31 mouse cellular contexts compared by ENCODE assay signal in genomic region chr8:70460199-70460598, GRCm38 (mm10). TPM values are rescaled to one million over a fixed set of nuclear protein-coding genes. Genes with fewer than 3 reads are reported as not detected.
A peak's percentile ranks its signal among the peaks of the same experiment; 100 is the strongest.
DNase-seq lines count a peak whose midpoint lies in the region; ATAC-seq and TF ChIP-seq lines count a peak whose summit lies in the region.
"Had no signal": no experiment of that assay in that cellular context is flagged by ENCODE, and none has a peak within 500 bp of the region (broad histone marks: within the 10 kb centered on the region; RNA-seq: fewer than 3 reads in every experiment).

No protein-coding gene starts in this region.

- no peak overlapping the region for H3K9ac ChIP-seq in heart, embryonic 14.5 days (ENCODE audit: low read length)
- H3K9ac ChIP-seq in midbrain, embryonic 11.5 days (ENCODE audit: low read length): no peak overlapping the region
- H3K9ac ChIP-seq in midbrain, embryonic 14.5 days (replicated peaks; ENCODE audit: low read length): no peak overlapping the region
- H3K9ac ChIP-seq: embryonic facial prominence, embryonic 15.5 days; forebrain, embryonic 13.5 days; liver, embryonic 15.5 days; lung, embryonic 15.5 days; midbrain, embryonic 13.5 days; neural tube, embryonic 15.5 days had no signal

- no peak for TF ChIP-seq POLR2A in cerebellum, adult 2 months (IDR thresholded peaks at IDR 0.05; ENCODE audit: borderline replicate concordance, insufficient read depth, low read length)
- TF ChIP-seq POLR2A in kidney, adult 2 months (IDR thresholded peaks at IDR 0.05; ENCODE audit: low read depth, low read length): no peak

- no peak overlapping the region for H3K4me3 ChIP-seq in cerebellum, adult 2 months (replicated peaks; ENCODE audit: insufficient read depth, low read depth, low read length)
- H3K4me3 ChIP-seq in heart, embryonic 14.5 days (ENCODE audit: control insufficient read depth in 1 of 2, insufficient read depth in 1 of 2, low read depth in 1 of 2, low read length in 2 of 2): no peak overlapping the region
- H3K4me3 ChIP-seq in midbrain, embryonic 11.5 days (ENCODE audit: low read depth, low read length): no peak overlapping the region
- H3K4me3 ChIP-seq in midbrain, embryonic 14.5 days (replicated peaks; ENCODE audit: low read depth, low read length): no peak overlapping the region
- no peak overlapping the region for H3K4me3 ChIP-seq in kidney, adult 2 months (ENCODE audit: insufficient read depth, low read depth, low read length)
- H3K4me3 ChIP-seq: embryonic facial prominence, embryonic 10.5 days; embryonic facial prominence, embryonic 15.5 days; forebrain, embryonic 13.5 days; liver, embryonic 15.5 days; lung, embryonic 15.5 days; midbrain, embryonic 13.5 days; neural tube, embryonic 15.5 days had no signal

- intact Hi-C loops in heart, postnatal 14 days (cut with DNase I): no loop called here

- no peaks in the 10 kb centered on the region for H3K9me3 ChIP-seq in heart, embryonic 14.5 days (ENCODE audit: control insufficient read depth, low read length)
- H3K9me3 ChIP-seq in midbrain, embryonic 11.5 days (ENCODE audit: control insufficient read depth, low read length): no peaks in the 10 kb centered on the region; the same call in 1 of the 2 replicates
- H3K9me3 ChIP-seq in midbrain, embryonic 14.5 days (ENCODE audit: control insufficient read depth, low read length): no peaks in the 10 kb centered on the region
- H3K9me3 ChIP-seq: embryonic facial prominence, embryonic 10.5 days; embryonic facial prominence, embryonic 15.5 days; forebrain, embryonic 13.5 days; liver, embryonic 15.5 days; lung, embryonic 15.5 days; midbrain, embryonic 13.5 days; neural tube, embryonic 15.5 days had no signal

- WGBS in cerebellum, adult 2 months: 18% methylated on average over 5 of the region's 5 CpGs
- 79% methylated on average over 5 of the region's 5 CpGs for WGBS in heart, embryonic 14.5 days
- 92% methylated on average over 5 of the region's 5 CpGs for WGBS in midbrain, embryonic 11.5 days
- 93% methylated on average over 5 of the region's 5 CpGs for WGBS in midbrain, embryonic 14.5 days
- 93% methylated on average over 5 of the region's 5 CpGs for WGBS in kidney, adult 2 months

- DNase-seq in cerebellum, adult 2 months: no peak
- DNase-seq in cerebellum, adult 11 months: no peak
- DNase-seq in heart, postnatal 14 days: no peak
- DNase-seq in midbrain, embryonic 11.5 days (ENCODE audit: low spot score, missing footprints): peak; percentile 8
- no peak for DNase-seq in midbrain, embryonic 14.5 days
- no peak for DNase-seq in kidney, adult 2 months
- no peak for DNase-seq in right cerebral cortex, adult 18-20 months
- DNase-seq: adrenal gland, postnatal 14 days; gastrocnemius, postnatal 14 days; heart, postnatal 10 days; kidney, adult 18-20 months; kidney, postnatal 36 days; layer of hippocampus, postnatal 36 days; liver; retina, postnatal 1 day; right cerebral cortex, postnatal 25 days; spleen, adult 18-20 months; thymus, postnatal 25 days had no signal

- H3K36me3 ChIP-seq in heart, embryonic 14.5 days (ENCODE audit: control insufficient read depth, insufficient read depth, low read length): no peaks in the 10 kb centered on the region
- H3K36me3 ChIP-seq in midbrain, embryonic 11.5 days (ENCODE audit: control insufficient read depth, insufficient read depth, low read length): no peaks in the 10 kb centered on the region
- H3K36me3 ChIP-seq in midbrain, embryonic 14.5 days (ENCODE audit: control insufficient read depth, insufficient read depth, low read length): no peaks in the 10 kb centered on the region
- H3K36me3 ChIP-seq in kidney, adult 2 months (ENCODE audit: control insufficient read depth, insufficient read depth, low read length): no peaks in the 10 kb centered on the region
- H3K36me3 ChIP-seq: embryonic facial prominence, embryonic 15.5 days; liver, embryonic 15.5 days; midbrain, embryonic 13.5 days; neural tube, embryonic 15.5 days had no signal

- H3K4me2 ChIP-seq in heart, embryonic 14.5 days (ENCODE audit: low read length): no peak overlapping the region
- no peak overlapping the region for H3K4me2 ChIP-seq in midbrain, embryonic 11.5 days
- no peak overlapping the region for H3K4me2 ChIP-seq in midbrain, embryonic 14.5 days (ENCODE audit: low read length)
- H3K4me2 ChIP-seq: embryonic facial prominence, embryonic 15.5 days; forebrain, embryonic 13.5 days; liver, embryonic 15.5 days; lung, embryonic 15.5 days; midbrain, embryonic 13.5 days; neural tube, embryonic 15.5 days had no signal

- ATAC-seq in heart, embryonic 14.5 days (ENCODE audit: insufficient number of reproducible peaks, insufficient read depth, low FRiP score, low read depth): no peak
- ATAC-seq in midbrain, embryonic 11.5 days (ENCODE audit: low FRiP score): no peak
- no peak for ATAC-seq in midbrain, embryonic 14.5 days (ENCODE audit: low FRiP score, low TSS enrichment)
- ATAC-seq: activated CD4-positive, CD25-positive, alpha-beta regulatory T cell, adult 4 months; forebrain, embryonic 13.5 days; hindbrain, embryonic 16.5 days; midbrain, embryonic 13.5 days had no signal

- H3K4me1 ChIP-seq in cerebellum, adult 2 months (ENCODE audit: control insufficient read depth, insufficient read depth, low read length): peaks cover 71% of the 10 kb centered on the region
- H3K4me1 ChIP-seq in heart, embryonic 14.5 days (ENCODE audit: control insufficient read depth in 2 of 2, insufficient read depth in 2 of 2, low read length in 2 of 2): peaks cover 21% of the 10 kb centered on the region in 2 experiments; a peak in 3 of 4 replicates
- H3K4me1 ChIP-seq in midbrain, embryonic 11.5 days (ENCODE audit: control insufficient read depth, insufficient read depth, low read length): no peaks in the 10 kb centered on the region
- no peaks in the 10 kb centered on the region for H3K4me1 ChIP-seq in midbrain, embryonic 14.5 days (ENCODE audit: control insufficient read depth, insufficient read depth, low read length)
- no peaks in the 10 kb centered on the region for H3K4me1 ChIP-seq in kidney, adult 2 months (ENCODE audit: control insufficient read depth, insufficient read depth, low read length)
- H3K4me1 ChIP-seq: embryonic facial prominence, embryonic 15.5 days; lung, embryonic 15.5 days had no signal

- peak overlapping the region; percentile 35 for H3K27ac ChIP-seq in cerebellum, adult 2 months (ENCODE audit: insufficient read depth, low read length)
- 0 out of 4 replicates have a peak overlapping the region, but pooled peaks have one; percentile 2 to 5 for H3K27ac ChIP-seq in heart, embryonic 14.5 days (replicated peaks in 1 of 2; ENCODE audit: control insufficient read depth in 1 of 2, insufficient read depth in 1 of 2, low read depth in 2 of 2, low read length in 2 of 2)
- no peak overlapping the region for H3K27ac ChIP-seq in midbrain, embryonic 11.5 days (ENCODE audit: low read depth, low read length)
- no peak overlapping the region for H3K27ac ChIP-seq in midbrain, embryonic 14.5 days (replicated peaks; ENCODE audit: low read depth, low read length)
- no peak overlapping the region for H3K27ac ChIP-seq in kidney, adult 2 months (ENCODE audit: insufficient read depth, low read depth, low read length)
- H3K27ac ChIP-seq: embryonic facial prominence, embryonic 10.5 days; embryonic facial prominence, embryonic 15.5 days; forebrain, embryonic 13.5 days; liver, embryonic 15.5 days; lung, embryonic 15.5 days; midbrain, embryonic 13.5 days; neural tube, embryonic 15.5 days had no signal

- no peaks in the 10 kb centered on the region for H3K27me3 ChIP-seq in cerebellum, adult 2 months (ENCODE audit: control insufficient read depth, insufficient read depth, low read length)
- H3K27me3 ChIP-seq in heart, embryonic 14.5 days (ENCODE audit: control insufficient read depth, insufficient read depth, low read length): no peaks in the 10 kb centered on the region
- no peaks in the 10 kb centered on the region for H3K27me3 ChIP-seq in midbrain, embryonic 11.5 days (ENCODE audit: control insufficient read depth, insufficient read depth, low read length)
- H3K27me3 ChIP-seq in midbrain, embryonic 14.5 days (ENCODE audit: control insufficient read depth, insufficient read depth, low read length): no peaks in the 10 kb centered on the region
- no peaks in the 10 kb centered on the region for H3K27me3 ChIP-seq in kidney, adult 2 months (replicated peaks; ENCODE audit: control insufficient read depth, insufficient read depth, low read length)
- H3K27me3 ChIP-seq: embryonic facial prominence, embryonic 15.5 days; forebrain, embryonic 13.5 days; liver, embryonic 15.5 days; lung, embryonic 15.5 days; midbrain, embryonic 13.5 days; neural tube, embryonic 15.5 days had no signal

- no peak for TF ChIP-seq CTCF in cerebellum, adult 2 months (IDR thresholded peaks at IDR 0.05; ENCODE audit: borderline replicate concordance, insufficient read depth, low read depth, low read length)
- TF ChIP-seq CTCF in kidney, adult 2 months (conservative IDR thresholded peaks at IDR 0.05; ENCODE audit: insufficient read depth, insufficient read length, low read depth, low read length): no peak

RNA-seq across cellular contexts. Expression of gene Klhl26, which starts 16.6 kb away (rescaled TPM):
- polyA plus RNA-seq in cerebellum, adult 2 months (2012; rRNA removed): 62.4 and 68.5 TPM in 2 replicates
- 9.6 and 9.8 TPM in 2 replicates for polyA plus RNA-seq in heart, embryonic 14.5 days (2014; fragmentation: Nextera tagmentation; extraction: Ambion mirVana)
- total RNA-seq in heart, postnatal 14 days (2021): 1 to 10 TPM; 5.5 to 6.9 TPM
- 12.6 and 13.1 TPM in 2 replicates for polyA plus RNA-seq in midbrain, embryonic 11.5 days (2014; fragmentation: Nextera tagmentation; extraction: Ambion mirVana)
- 24.2 and 27.2 TPM in 2 replicates for polyA plus RNA-seq in midbrain, embryonic 14.5 days (2014; fragmentation: Nextera tagmentation; extraction: Ambion mirVana)
- 20.2 and 29.7 TPM in 2 replicates for polyA plus RNA-seq in kidney, adult 2 months (2012; rRNA removed)

RNA-seq across cellular contexts. Expression of gene Crtc1, which starts 20.8 kb away (rescaled TPM):
- polyA plus RNA-seq in cerebellum, adult 2 months (2012; rRNA removed): 90.2 and 105 TPM in 2 replicates
- polyA plus RNA-seq in heart, embryonic 14.5 days (2014; fragmentation: Nextera tagmentation; extraction: Ambion mirVana): 12.2 and 14.1 TPM in 2 replicates
- total RNA-seq in heart, postnatal 14 days (2021): 1 to 10 TPM; 7.7 to 9.5 TPM
- 11.8 and 12.9 TPM in 2 replicates for polyA plus RNA-seq in midbrain, embryonic 11.5 days (2014; fragmentation: Nextera tagmentation; extraction: Ambion mirVana)
- 43.9 and 51.7 TPM in 2 replicates for polyA plus RNA-seq in midbrain, embryonic 14.5 days (2014; fragmentation: Nextera tagmentation; extraction: Ambion mirVana)
- 16.8 and 18.1 TPM in 2 replicates for polyA plus RNA-seq in kidney, adult 2 months (2012; rRNA removed)

RNA-seq across cellular contexts. Expression of gene Tmem59l, which starts 27.0 kb away (rescaled TPM):
- 524 and 552 TPM in 2 replicates for polyA plus RNA-seq in cerebellum, adult 2 months (2012; rRNA removed)
- 0.31 TPM in 1 of 2 replicates, not detected in the other for polyA plus RNA-seq in heart, embryonic 14.5 days (2014; fragmentation: Nextera tagmentation; extraction: Ambion mirVana)
- total RNA-seq in heart, postnatal 14 days (2021): not detected
- polyA plus RNA-seq in midbrain, embryonic 11.5 days (2014; fragmentation: Nextera tagmentation; extraction: Ambion mirVana): 12.3 TPM in 2 replicates
- polyA plus RNA-seq in midbrain, embryonic 14.5 days (2014; fragmentation: Nextera tagmentation; extraction: Ambion mirVana): 104 and 143 TPM in 2 replicates
- 0.20 and 0.44 TPM in 2 replicates for polyA plus RNA-seq in kidney, adult 2 months (2012; rRNA removed)
- total RNA-seq: gastrocnemius, postnatal 14 days; heart, adult 8-10 months; heart, postnatal 10 days; megakaryocyte progenitor cell, adult 5-6 weeks; monocyte, adult 5-6 weeks had no signal
- polyA plus RNA-seq: liver, embryonic 15.5 days had no signal

RNA-seq across cellular contexts. Expression of gene Crlf1, which starts 32.8 kb away (rescaled TPM):
- 3.8 and 4.0 TPM in 2 replicates for polyA plus RNA-seq in cerebellum, adult 2 months (2012; rRNA removed)
- polyA plus RNA-seq in heart, embryonic 14.5 days (2014; fragmentation: Nextera tagmentation; extraction: Ambion mirVana): 0.42 and 2.0 TPM in 2 replicates
- total RNA-seq in heart, postnatal 14 days (2021): under 1 TPM; 0.22 to 0.29 TPM
- polyA plus RNA-seq in midbrain, embryonic 11.5 days (2014; fragmentation: Nextera tagmentation; extraction: Ambion mirVana): 0.23 and 0.90 TPM in 2 replicates
- polyA plus RNA-seq in midbrain, embryonic 14.5 days (2014; fragmentation: Nextera tagmentation; extraction: Ambion mirVana): 2.1 and 3.0 TPM in 2 replicates
- 2.6 TPM in 2 replicates for polyA plus RNA-seq in kidney, adult 2 months (2012; rRNA removed)
- total RNA-seq: adrenal gland, postnatal 14 days; megakaryocyte progenitor cell, adult 5-6 weeks; monocyte, adult 5-6 weeks had no signal
- polyA plus RNA-seq: activated CD4-positive, CD25-positive, alpha-beta regulatory T cell, adult 4 months had no signal

RNA-seq across cellular contexts. Expression of gene Rex1bd, which starts 46.4 kb away (rescaled TPM):
- 184 and 189 TPM in 2 replicates for polyA plus RNA-seq in cerebellum, adult 2 months (2012; rRNA removed)
- 129 and 138 TPM in 2 replicates for polyA plus RNA-seq in heart, embryonic 14.5 days (2014; fragmentation: Nextera tagmentation; extraction: Ambion mirVana)
- 100 to 1,000 TPM; 105 TPM for total RNA-seq in heart, postnatal 14 days (2021)
- polyA plus RNA-seq in midbrain, embryonic 11.5 days (2014; fragmentation: Nextera tagmentation; extraction: Ambion mirVana): 126 and 129 TPM in 2 replicates
- polyA plus RNA-seq in midbrain, embryonic 14.5 days (2014; fragmentation: Nextera tagmentation; extraction: Ambion mirVana): 152 and 190 TPM in 2 replicates
- 161 and 177 TPM in 2 replicates for polyA plus RNA-seq in kidney, adult 2 months (2012; rRNA removed)

Comparison
In these comparisons a context has a peak if more than half of its experiments do, and no peak if none do; other contexts are left out.
1. H3K27ac ChIP-seq: peak in cerebellum, adult 2 months (single experiment) and heart, embryonic 14.5 days (2 of 2); none in midbrain, embryonic 11.5 days (single experiment), midbrain, embryonic 14.5 days (single experiment) and kidney, adult 2 months (single experiment).